Comparison of ENCODE assay signal across 22 mouse cellular contexts in the genomic region with DNA sequence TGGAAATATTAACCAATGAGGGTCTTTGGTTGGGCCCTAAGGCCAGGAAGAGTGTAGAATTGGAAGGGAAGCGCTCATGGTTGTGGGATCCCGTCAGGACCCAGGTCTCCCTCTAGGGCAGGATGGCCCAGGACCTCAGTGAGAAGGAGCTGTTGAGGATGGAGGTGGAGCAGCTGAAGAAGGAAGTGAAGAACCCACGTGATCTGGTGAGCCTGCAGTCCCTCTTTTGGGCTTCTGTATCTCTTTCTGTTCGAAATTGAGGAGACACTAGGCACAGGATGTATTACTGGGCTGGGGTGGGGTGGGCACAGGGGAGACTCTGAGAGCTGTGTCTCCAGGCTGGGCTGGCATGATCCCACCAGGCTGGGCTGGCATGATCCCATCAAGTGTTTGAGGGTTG. TPM values are rescaled to one million over a fixed set of nuclear protein-coding genes. Genes with fewer than 3 reads are reported as not detected.
A peak's percentile ranks its signal among the peaks of the same experiment; 100 is the strongest.
DNase-seq lines count a peak whose midpoint lies in the region; ATAC-seq and TF ChIP-seq lines count a peak whose summit lies in the region.
"Had no signal": no experiment of that assay in that cellular context is flagged by ENCODE, and none has a peak within 500 bp of the region (broad histone marks: within the 10 kb centered on the region; RNA-seq: fewer than 3 reads in every experiment).

No protein-coding gene starts in this region.

- H3K9me3 ChIP-seq in kidney, embryonic 15.5 days (replicated peaks): no peaks in the 10 kb centered on the region
- no peaks in the 10 kb centered on the region for H3K9me3 ChIP-seq in MEL (replicated peaks; ENCODE audit: insufficient read depth, low read length)
- H3K9me3 ChIP-seq in liver, embryonic 12.5 days (replicated peaks): no peaks in the 10 kb centered on the region
- H3K9me3 ChIP-seq: forebrain, embryonic 12.5 days; liver, embryonic 15.5 days; midbrain, embryonic 13.5 days; stomach, embryonic 15.5 days had no signal

- no peak for TF ChIP-seq POLR2A in heart, adult 2 months (IDR thresholded peaks at IDR 0.05; ENCODE audit: insufficient read depth, low read depth, low read length)
- no peak for TF ChIP-seq POLR2A in MEL (IDR thresholded peaks at IDR 0.05; ENCODE audit: control insufficient read depth in 1 of 2, insufficient read depth in 1 of 2, low read depth in 1 of 2, low read length in 2 of 2, poor library complexity in 1 of 2)

- no peak for TF ChIP-seq EP300 in heart, adult 2 months (IDR thresholded peaks at IDR 0.05; ENCODE audit: insufficient read depth, low read depth, low read length)
- no peak for TF ChIP-seq EP300 in MEL (IDR thresholded peaks at IDR 0.05; ENCODE audit: low read depth in 1 of 2, low read length in 2 of 2)

- no peaks in the 10 kb centered on the region for H3K27me3 ChIP-seq in heart, adult 2 months (ENCODE audit: control insufficient read depth, insufficient read depth, low read length)
- peaks cover 23% of the 10 kb centered on the region for H3K27me3 ChIP-seq in kidney, embryonic 15.5 days
- no peaks in the 10 kb centered on the region for H3K27me3 ChIP-seq in MEL (ENCODE audit: control insufficient read depth in 1 of 2, insufficient read depth in 2 of 2, low read length in 2 of 2)
- peaks cover 48% of the 10 kb centered on the region for H3K27me3 ChIP-seq in liver, embryonic 12.5 days (replicated peaks)
- H3K27me3 ChIP-seq: stomach, embryonic 15.5 days had no signal

- no peak for TF ChIP-seq RAD21 in MEL (IDR thresholded peaks at IDR 0.05; ENCODE audit: low read depth, low read length)

- peaks cover 8% of the 10 kb centered on the region for H3K4me1 ChIP-seq in heart, adult 2 months (ENCODE audit: control insufficient read depth, insufficient read depth, low read length)
- peaks cover 10% of the 10 kb centered on the region; the same call in 1 of the 2 replicates for H3K4me1 ChIP-seq in kidney, embryonic 15.5 days
- H3K4me1 ChIP-seq in MEL (ENCODE audit: control insufficient read depth in 1 of 2, insufficient read depth in 2 of 2, low read length in 2 of 2): peaks cover 6 to 32% of the 10 kb centered on the region in 2 experiments
- peaks cover 34% of the 10 kb centered on the region for H3K4me1 ChIP-seq in liver, embryonic 12.5 days
- H3K4me1 ChIP-seq: stomach, embryonic 15.5 days had no signal

- ATAC-seq in kidney, embryonic 15.5 days (replicated peaks; ENCODE audit: low FRiP score): no peak
- ATAC-seq in liver, embryonic 12.5 days: no peak
- ATAC-seq: lung, postnatal 0 days; midbrain, embryonic 13.5 days had no signal

- no peak for TF ChIP-seq CTCF in heart, adult 2 months (IDR thresholded peaks at IDR 0.05)
- no peak for TF ChIP-seq CTCF in MEL (IDR thresholded peaks at IDR 0.05 in 2 of 3, conservative IDR thresholded peaks at IDR 0.05 in 1 of 3; ENCODE audit: control insufficient read depth in 1 of 3, insufficient read depth in 1 of 3, low read depth in 2 of 3, low read length in 3 of 3, poor library complexity in 1 of 3, severe bottlenecking in 1 of 3)

- no peak for DNase-seq in heart, adult 2 months
- DNase-seq in heart, adult 18-20 months: no peak
- no peak for DNase-seq in kidney, adult 18-20 months
- peak; percentile 23 for DNase-seq in MEL (ENCODE audit: low read depth, low spot score)
- no peak for DNase-seq in ovary, postnatal 14 days (ENCODE audit: low spot score)
- no peak for DNase-seq in embryo, embryonic 11 days
- DNase-seq: adrenal gland, postnatal 25 days; cerebellum, adult 11-12 months; cerebellum, postnatal 36 days; gastrocnemius, postnatal 14 days; kidney, adult 2 months; right cerebral cortex, postnatal 14 days; thymus, adult 18-20 months had no signal

- intact Hi-C loops in heart, adult 2 months (cut with DNase I): no loop called here

- peak overlapping the region; percentile 17; the same call in 1 of the 2 replicates for H3K27ac ChIP-seq in heart, adult 2 months
- no peak overlapping the region for H3K27ac ChIP-seq in kidney, embryonic 15.5 days
- no peak overlapping the region for H3K27ac ChIP-seq in MEL (ENCODE audit: control insufficient read depth, low read depth, low read length)
- H3K27ac ChIP-seq in liver, embryonic 12.5 days: 0 out of 2 replicates have a peak overlapping the region, but pooled peaks have one; percentile 29
- H3K27ac ChIP-seq: forebrain, embryonic 12.5 days; liver, embryonic 15.5 days; midbrain, embryonic 13.5 days; stomach, embryonic 15.5 days had no signal

- H3K4me2 ChIP-seq in kidney, embryonic 15.5 days: 0 out of 2 replicates have a peak overlapping the region, but pooled peaks have one; percentile 15
- no peak overlapping the region for H3K4me2 ChIP-seq in liver, embryonic 12.5 days
- H3K4me2 ChIP-seq: forebrain, embryonic 12.5 days; liver, embryonic 15.5 days; midbrain, embryonic 13.5 days; stomach, embryonic 15.5 days had no signal

- H3K4me3 ChIP-seq in heart, adult 2 months: no peak overlapping the region
- H3K4me3 ChIP-seq in kidney, embryonic 15.5 days (replicated peaks): no peak overlapping the region
- H3K4me3 ChIP-seq in MEL (ENCODE audit: control insufficient read depth in 1 of 2, insufficient read depth in 1 of 2, low read depth in 2 of 2, low read length in 2 of 2): no peak overlapping the region
- no peak overlapping the region for H3K4me3 ChIP-seq in liver, embryonic 12.5 days
- H3K4me3 ChIP-seq: forebrain, embryonic 12.5 days; liver, embryonic 15.5 days; midbrain, embryonic 13.5 days; myocyte; stomach, embryonic 15.5 days had no signal

- no peaks in the 10 kb centered on the region for H3K36me3 ChIP-seq in heart, adult 2 months (ENCODE audit: control insufficient read depth, insufficient read depth, low read length)
- no peaks in the 10 kb centered on the region for H3K36me3 ChIP-seq in kidney, embryonic 15.5 days
- H3K36me3 ChIP-seq in MEL (ENCODE audit: control insufficient read depth in 1 of 2, insufficient read depth in 2 of 2, low read length in 2 of 2): peaks cover 0 to 10% of the 10 kb centered on the region in 2 experiments; a peak in 2 of 4 replicates
- H3K36me3 ChIP-seq in liver, embryonic 12.5 days: no peaks in the 10 kb centered on the region
- H3K36me3 ChIP-seq: forebrain, embryonic 12.5 days; liver, embryonic 15.5 days; midbrain, embryonic 13.5 days; stomach, embryonic 15.5 days had no signal

- 46% methylated on average over 4 of the region's 4 CpGs for WGBS in heart, adult 2 months
- WGBS in kidney, embryonic 15.5 days: 76% methylated on average over 4 of the region's 4 CpGs
- WGBS in liver, embryonic 12.5 days (ENCODE audit: insufficient replicate concordance): 27% methylated on average over 4 of the region's 4 CpGs

- no peaks in the 10 kb centered on the region; the same call in 1 of the 2 replicates for H3K79me2 ChIP-seq in heart, adult 2 months (replicated peaks; ENCODE audit: control insufficient read depth, insufficient read depth, low read length)
- no peaks in the 10 kb centered on the region; the same call in 1 of the 2 replicates for H3K79me2 ChIP-seq in MEL (ENCODE audit: control insufficient read depth, insufficient read depth, low read length, poor library complexity)

- no peak overlapping the region for H3K9ac ChIP-seq in heart, adult 2 months (ENCODE audit: low read depth, low read length)
- H3K9ac ChIP-seq in kidney, embryonic 15.5 days: no peak overlapping the region
- no peak overlapping the region for H3K9ac ChIP-seq in MEL (ENCODE audit: control insufficient read depth, low read depth, low read length, poor library complexity, severe bottlenecking)
- H3K9ac ChIP-seq in liver, embryonic 12.5 days: no peak overlapping the region
- H3K9ac ChIP-seq: forebrain, embryonic 12.5 days; liver, embryonic 15.5 days; midbrain, embryonic 13.5 days; stomach, embryonic 15.5 days had no signal

TF ChIP-seq in MEL, 35 proteins besides CTCF, POLR2A, EP300 and RAD21 (continues in another document):
- no peak for TF ChIP-seq RCOR1 (IDR thresholded peaks at IDR 0.05; ENCODE audit: low read depth, low read length)
- TF ChIP-seq USF2 (IDR thresholded peaks at IDR 0.05; ENCODE audit: borderline replicate concordance in 1 of 2, insufficient read depth in 1 of 2, low read depth in 1 of 2, low read length in 2 of 2): 0 out of 4 replicates have a peak, but pooled peaks of 1 of the 2 experiments have one; percentile 32
- no peak for TF ChIP-seq ETS1 (IDR thresholded peaks at IDR 0.05; ENCODE audit: low read depth, low read length)
- no peak for TF ChIP-seq E2F4 (IDR thresholded peaks at IDR 0.05; ENCODE audit: borderline replicate concordance, low read depth, low read length)
- no peak for TF ChIP-seq GATA1 (IDR thresholded peaks at IDR 0.05; ENCODE audit: low read depth, low read length)
- no peak for TF ChIP-seq ELF1 (IDR thresholded peaks at IDR 0.05; ENCODE audit: low read depth, low read length)
- TF ChIP-seq SMC3 (IDR thresholded peaks at IDR 0.05; ENCODE audit: low read depth, low read length): no peak

RNA-seq across cellular contexts. Expression of a gene that starts 2.7 kb away (rescaled TPM):
- 10 to 100 TPM in 1 of 2 experiments, 1 to 10 TPM in 1; 7.9 to 11.4 TPM for total RNA-seq in heart, adult 2 months (2021)
- polyA plus RNA-seq in heart, adult 2 months (2012; rRNA removed): 16.3 and 23.2 TPM in 2 replicates
- 1 to 10 TPM; 9.2 to 9.9 TPM for total RNA-seq in heart, adult 18-20 months (2021)
- 10.1 and 11.4 TPM in 2 replicates for polyA plus RNA-seq in kidney, embryonic 15.5 days (2015; fragmentation: Nextera tagmentation; extraction: Ambion mirVana)
- 3.2 and 3.3 TPM in 2 replicates for total RNA-seq in MEL (2012; rRNA removed)
- 10 to 100 TPM in 1 of 2 experiments, not detected in 1; 15.4 TPM for polyA plus RNA-seq in MEL (2012; ENCODE audit: insufficient read depth in 1 of 2, insufficient read length in 2 of 2, low read depth in 1 of 2, low replicate concordance in 2 of 2, missing spikeins in 1 of 2)
- 7.3 and 7.6 TPM in 2 replicates for polyA plus RNA-seq in liver, embryonic 12.5 days (2016; fragmentation: Nextera tagmentation; extraction: Ambion mirVana)

RNA-seq across cellular contexts. Expression of a gene that starts 7.9 kb away (rescaled TPM):
- total RNA-seq in heart, adult 2 months (2021): 10 to 100 TPM; 19.0 to 24.4 TPM
- polyA plus RNA-seq in heart, adult 2 months (2012; rRNA removed): 10.2 and 12.4 TPM in 2 replicates
- total RNA-seq in heart, adult 18-20 months (2021): 10 to 100 TPM; 19.2 to 22.1 TPM
- polyA plus RNA-seq in kidney, embryonic 15.5 days (2015; fragmentation: Nextera tagmentation; extraction: Ambion mirVana): 22.8 and 23.7 TPM in 2 replicates
- 23.5 and 24.0 TPM in 2 replicates for total RNA-seq in MEL (2012; rRNA removed)
- 10 to 100 TPM in 1 of 2 experiments, not detected in 1; 25.9 TPM for polyA plus RNA-seq in MEL (2012; ENCODE audit: insufficient read depth in 1 of 2, insufficient read length in 2 of 2, low read depth in 1 of 2, low replicate concordance in 2 of 2, missing spikeins in 1 of 2)
- 15.8 and 16.7 TPM in 2 replicates for polyA plus RNA-seq in liver, embryonic 12.5 days (2016; fragmentation: Nextera tagmentation; extraction: Ambion mirVana)

RNA-seq across cellular contexts. Expression of a gene that starts 20.6 kb away (rescaled TPM):
- total RNA-seq in heart, adult 2 months (2021): 100 to 1,000 TPM; 181 to 206 TPM
- polyA plus RNA-seq in heart, adult 2 months (2012; rRNA removed): 193 and 244 TPM in 2 replicates
- total RNA-seq in heart, adult 18-20 months (2021): 100 to 1,000 TPM; 165 to 174 TPM
- 2.0 TPM in 1 of 2 replicates, not detected in the other for polyA plus RNA-seq in kidney, embryonic 15.5 days (2015; fragmentation: Nextera tagmentation; extraction: Ambion mirVana)
- 15.4 and 17.7 TPM in 2 replicates for total RNA-seq in MEL (2012; rRNA removed)
- 10 to 100 TPM in 1 of 2 experiments, not detected in 1; 76.0 TPM for polyA plus RNA-seq in MEL (2012; ENCODE audit: insufficient read depth in 1 of 2, insufficient read length in 2 of 2, low read depth in 1 of 2, low replicate concordance in 2 of 2, missing spikeins in 1 of 2)
- polyA plus RNA-seq in liver, embryonic 12.5 days (2016; fragmentation: Nextera tagmentation; extraction: Ambion mirVana): 2.7 and 3.4 TPM in 2 replicates
- polyA plus RNA-seq: forebrain, embryonic 12.5 days; hindbrain, embryonic 11.5 days; midbrain, embryonic 13.5 days had no signal

Comparison
In these comparisons a context has a peak if more than half of its experiments do, and no peak if none do; other contexts are left out.
1. H3K27ac ChIP-seq: peak in heart, adult 2 months (single experiment) and liver, embryonic 12.5 days (single experiment); none in kidney, embryonic 15.5 days (single experiment) and MEL (single experiment).